Mouse (Mus musculus) limb, embryonic 13.5 days (tissue): ENCODE measurements around the gene Kcnt1. TPM values are rescaled to one million over a fixed set of nuclear protein-coding genes. Genes with fewer than 3 reads are reported as not detected.

Experiments
- ATAC-seq: fragments of 200-750 bp; cut with Nextera tagmentation; 2 replicates; pipeline ENCODE4 v1.8.0; 2017; ENCODE audit warnings: low read depth, moderate number of reproducible peaks, moderate TSS enrichment; ENCODE audit not compliant: low FRiP score
- H3K27ac ChIP-seq: fragments of 300-500 bp; sonication (generic); 2 replicates; pipeline ENCODE4 v1.5.1; 2015; ENCODE audit warnings: inconsistent platforms, mild to moderate bottlenecking, moderate library complexity
- H3K27me3 ChIP-seq: fragments of 300-500 bp; sonication (generic); 2 replicates; pipeline ENCODE4 v1.6.1; 2015; ENCODE audit warnings: mild to moderate bottlenecking, inconsistent platforms
- H3K36me3 ChIP-seq: fragments of 300-500 bp; sonication (generic); 2 replicates; pipeline ENCODE4 v1.6.1; 2015; ENCODE audit warnings: inconsistent platforms, mild to moderate bottlenecking, moderate library complexity
- H3K4me1 ChIP-seq: fragments of 300-500 bp; sonication (generic); 2 replicates; pipeline ENCODE4 v1.6.1; 2015; ENCODE audit warnings: inconsistent platforms
- H3K4me2 ChIP-seq: fragments of 300-500 bp; sonication (generic); replicated peaks from 2 replicates; pipeline ENCODE4 v1.6.1; 2015; ENCODE audit warnings: inconsistent platforms, mild to moderate bottlenecking, moderate library complexity
- H3K4me3 ChIP-seq: fragments of 300-500 bp; sonication (generic); 2 replicates; pipeline ENCODE4 v1.5.1; 2015; ENCODE audit warnings: moderate library complexity, mild to moderate bottlenecking, inconsistent platforms
- H3K9ac ChIP-seq: fragments of 300-500 bp; sonication (generic); 2 replicates; pipeline ENCODE4 v1.6.1; 2015; ENCODE audit warnings: mild to moderate bottlenecking, inconsistent platforms
- H3K9me3 ChIP-seq: fragments of 300-500 bp; sonication (generic); 2 replicates; pipeline ENCODE4 v1.6.1; 2016; ENCODE audit warnings: inconsistent platforms
- WGBS: fragments of 180-500 bp; shearing (Covaris S2); methylation state at CpG from one replicate; pipeline ENCODE4 v1.1.7; 2015; 5-methylcytosine and 5-hydroxymethylcytosine counted together
- polyA plus RNA-seq: library from polyadenylated mRNA; unstranded; fragments of >200 nt; fragmentation: Nextera tagmentation; extraction: Ambion mirVana; gene quantifications from 2 replicates; pipeline ENCODE4 v1.2.1, GENCODE M21; 2015

Kcnt1 gene
- polyA plus RNA-seq, 1 experiment from 2014 or later, result 0.61 TPM

DNA sequence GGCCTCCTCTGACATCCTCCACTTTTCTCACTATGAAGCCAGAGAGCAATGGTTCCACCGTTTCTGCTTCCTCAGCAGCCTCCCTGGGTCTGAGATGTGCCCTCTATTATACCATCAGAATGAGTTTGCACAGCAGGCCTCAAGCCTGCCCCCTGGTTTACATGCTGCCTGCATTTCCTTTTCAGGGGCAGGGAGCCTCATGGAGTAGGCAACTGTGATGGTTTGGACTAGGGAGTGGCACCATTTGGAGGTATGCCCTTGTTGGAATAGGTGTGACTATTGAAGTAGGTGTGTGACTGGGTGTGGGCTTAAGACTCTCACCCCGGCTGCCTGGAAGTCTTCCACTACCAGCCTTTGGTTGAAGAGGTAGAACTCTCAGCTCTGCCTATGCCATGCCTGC, 60.3 kb downstream of the Kcnt1 start:
- Histone ChIP-seq H3K4me2 (no peak overlapping the region), H3K9me3 (no peaks in the 10 kb centered on the region), H3K27me3 (no peaks in the 10 kb centered on the region), H3K4me1 (no peaks in the 10 kb centered on the region), H3K9ac (no peak overlapping the region), H3K27ac (no peak overlapping the region), H3K4me3 (no peak overlapping the region), H3K36me3 (peaks cover 54% of the 10 kb centered on the region)
- ATAC-seq, result no peak
- 84% methylated on average over 2 of the region's 2 CpGs for WGBS

- Histone ChIP-seq H3K9ac (no peak overlapping the region), H3K4me1 (no peaks in the 10 kb centered on the region), H3K27ac (no peak overlapping the region), H3K36me3 (peaks cover 63% of the 10 kb centered on the region), H3K9me3 (no peaks in the 10 kb centered on the region), H3K27me3 (no peaks in the 10 kb centered on the region), H3K4me2 (no peak overlapping the region), H3K4me3 (no peak overlapping the region)
- 85% methylated on average over 4 of the region's 4 CpGs for WGBS
- ATAC-seq, result no peak
Measured at GRCm38 (mm10) chr2:25924934-25925333, 61.4 kb downstream of the Kcnt1 start.

DNA sequence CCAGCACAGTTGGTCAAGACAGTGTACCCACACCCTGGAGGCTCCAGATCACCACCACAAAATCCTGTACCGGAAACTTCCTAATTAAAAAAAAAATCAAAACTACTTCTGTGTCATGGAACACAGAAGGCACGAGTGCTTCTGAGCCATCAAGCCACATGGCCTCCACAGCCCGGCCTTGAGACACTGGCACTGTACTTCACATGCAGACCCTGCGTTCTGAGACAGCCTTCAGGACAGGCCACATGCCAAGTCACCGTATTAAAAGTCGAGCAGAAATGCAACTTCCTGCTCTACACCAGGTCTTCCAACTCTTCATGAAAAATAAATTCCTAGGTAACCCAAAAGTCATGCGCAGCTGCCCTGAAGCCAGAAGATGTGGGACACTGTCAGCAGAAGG, 64.3 kb downstream of the Kcnt1 start:
- H3K9me3 ChIP-seq, result no peaks in the 10 kb centered on the region
- WGBS, result 93% methylated on average over 7 of the region's 7 CpGs
- no peaks in the 10 kb centered on the region for H3K4me1 ChIP-seq
- peaks cover 85% of the 10 kb centered on the region for H3K36me3 ChIP-seq
- no peak overlapping the region for H3K4me3 ChIP-seq
- no peak overlapping the region for H3K27ac ChIP-seq
- ATAC-seq, result no peak
- no peak overlapping the region for H3K9ac ChIP-seq
- H3K4me2 ChIP-seq, result no peak overlapping the region
- no peaks in the 10 kb centered on the region for H3K27me3 ChIP-seq

DNA sequence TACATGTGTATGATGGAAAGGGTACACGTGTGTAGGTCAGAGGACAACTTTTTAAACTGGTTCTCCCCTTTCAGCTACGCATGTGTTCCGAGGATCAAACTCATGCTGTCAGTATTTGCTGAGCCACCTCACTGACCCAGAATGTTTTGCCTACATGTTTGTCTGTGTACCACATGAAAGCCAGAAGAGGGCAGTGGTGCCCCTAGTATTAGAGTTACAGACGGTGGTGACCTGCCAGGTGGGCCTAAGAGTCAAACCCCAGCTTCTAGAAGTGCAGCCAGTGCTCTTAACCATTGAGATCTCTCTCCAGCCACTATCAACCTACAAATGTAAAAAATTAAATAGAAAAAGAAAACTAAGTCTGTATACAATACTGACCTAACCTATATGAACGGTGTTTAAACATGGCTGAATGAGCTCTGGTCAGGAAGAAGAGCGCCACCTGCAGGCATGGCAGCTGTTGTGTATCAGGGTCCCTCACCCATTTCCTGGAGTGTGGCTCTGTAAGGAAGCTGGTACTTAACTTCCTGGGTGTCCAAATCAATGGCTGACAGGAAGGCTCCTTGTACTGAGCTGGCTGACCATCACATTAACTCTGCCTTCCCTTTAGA, 67.8 kb downstream of the Kcnt1 start:
- Histone ChIP-seq H3K4me3 (no peak overlapping the region), H3K4me1 (no peaks in the 10 kb centered on the region), H3K9ac (no peak overlapping the region), H3K36me3 (peaks cover 96% of the 10 kb centered on the region), H3K4me2 (no peak overlapping the region), H3K27me3 (no peaks in the 10 kb centered on the region), H3K9me3 (no peaks in the 10 kb centered on the region), H3K27ac (no peak overlapping the region)
- WGBS, result 81% methylated on average over 6 of the region's 6 CpGs
- no peak for ATAC-seq

GRCm38 (mm10) chr2:25940503-25940902, 77.0 kb downstream of the Kcnt1 start:
- peaks cover 94% of the 10 kb centered on the region for H3K36me3 ChIP-seq
- ATAC-seq, result no peak
- 88% methylated on average over 6 of the region's 6 CpGs for WGBS

DNA sequence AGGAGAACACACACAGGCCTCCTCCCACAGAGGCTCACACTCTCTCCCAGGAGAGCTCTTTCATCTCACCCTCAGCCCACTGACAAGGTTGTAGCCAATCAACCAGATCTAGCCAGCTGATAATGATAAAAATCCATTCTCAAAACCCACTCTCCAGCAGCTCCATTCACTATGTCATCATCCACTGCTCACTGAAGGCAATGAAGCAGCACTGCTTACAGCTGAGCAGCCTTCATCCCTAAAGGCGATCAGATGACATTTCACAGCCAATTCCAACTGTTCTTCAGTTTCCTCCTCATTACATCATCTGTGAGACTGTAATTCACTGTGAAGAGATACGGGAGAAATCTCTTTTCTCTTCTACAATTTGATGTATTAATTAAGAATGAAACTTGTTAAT, 80.3 kb downstream of the Kcnt1 start:
- Histone ChIP-seq H3K4me3 (no peak overlapping the region), H3K36me3 (peaks cover 86% of the 10 kb centered on the region), H3K4me2 (no peak overlapping the region), H3K27ac (no peak overlapping the region), H3K27me3 (no peaks in the 10 kb centered on the region), H3K4me1 (no peaks in the 10 kb centered on the region), H3K9ac (no peak overlapping the region), H3K9me3 (no peaks in the 10 kb centered on the region)
- 91% methylated on average over 2 of the region's 2 CpGs for WGBS
- no peak for ATAC-seq

More at GRCm38 (mm10) chr2:25940503-25940902, 77.0 kb downstream of the Kcnt1 start:
- Histone ChIP-seq H3K4me3 (no peak overlapping the region), H3K4me1 (no peaks in the 10 kb centered on the region), H3K9ac (no peak overlapping the region), H3K9me3 (no peaks in the 10 kb centered on the region), H3K27ac (no peak overlapping the region), H3K27me3 (no peaks in the 10 kb centered on the region), H3K4me2 (no peak overlapping the region)

- no peak overlapping the region for H3K9ac ChIP-seq
- WGBS, result 85% methylated on average over 3 of the region's 3 CpGs
- H3K4me2 ChIP-seq, result no peak overlapping the region
- no peak overlapping the region for H3K27ac ChIP-seq
- no peak for ATAC-seq
- no peak overlapping the region for H3K4me3 ChIP-seq
- H3K9me3 ChIP-seq, result no peaks in the 10 kb centered on the region
- no peaks in the 10 kb centered on the region for H3K4me1 ChIP-seq
- peaks cover 91% of the 10 kb centered on the region for H3K36me3 ChIP-seq
- no peaks in the 10 kb centered on the region for H3K27me3 ChIP-seq
Measured at GRCm38 (mm10) chr2:25947950-25948349, 84.4 kb downstream of the Kcnt1 start.

GRCm38 (mm10) chr2:25949291-25949690, 85.8 kb downstream of the Kcnt1 start:
- WGBS, result 92% methylated on average over 3 of the region's 3 CpGs
- H3K9ac ChIP-seq, result no peak overlapping the region
- peaks cover 91% of the 10 kb centered on the region for H3K36me3 ChIP-seq
- no peaks in the 10 kb centered on the region for H3K9me3 ChIP-seq
- no peak overlapping the region for H3K4me2 ChIP-seq
- no peaks in the 10 kb centered on the region for H3K27me3 ChIP-seq
- no peaks in the 10 kb centered on the region for H3K4me1 ChIP-seq
- H3K27ac ChIP-seq, result no peak overlapping the region
- no peak overlapping the region for H3K4me3 ChIP-seq
- ATAC-seq, result no peak

Other genes with a start within 250 kb of the Kcnt1 start
- gene Ccdc183, start 246.1 kb upstream of the Kcnt1 start, polyA plus RNA-seq, result 0.18 and 0.36 TPM in 2 replicates
- 27.2 and 28.7 TPM in 2 replicates for gene Tmem141, start 241.7 kb upstream of the Kcnt1 start, polyA plus RNA-seq
- 0.98 and 1.8 TPM in 2 replicates for gene Fcna, start 235.7 kb upstream of the Kcnt1 start, polyA plus RNA-seq
- 0.24 TPM in 1 of 2 replicates, not detected in the other for gene Lcn8, start 210.6 kb upstream of the Kcnt1 start, polyA plus RNA-seq
- gene Lcn5, start 205.8 kb upstream of the Kcnt1 start, polyA plus RNA-seq, result not detected in 2 replicates
- gene Lcn6, start 186.9 kb upstream of the Kcnt1 start, polyA plus RNA-seq, result not detected in 2 replicates
- gene Lcn10, start 181.0 kb upstream of the Kcnt1 start, polyA plus RNA-seq, result not detected in 2 replicates
- not detected in 2 replicates for gene Obp2a, start 163.7 kb upstream of the Kcnt1 start, polyA plus RNA-seq
- gene Bmyc, start 157.0 kb upstream of the Kcnt1 start, polyA plus RNA-seq, result 98.8 and 99.8 TPM in 2 replicates
- not detected in 2 replicates for gene Obp2b, start 126.7 kb upstream of the Kcnt1 start, polyA plus RNA-seq
- gene Lcn3, start 98.2 kb upstream of the Kcnt1 start, polyA plus RNA-seq, result not detected in 2 replicates
- not detected in 2 replicates for gene Lcn11, start 86.7 kb upstream of the Kcnt1 start, polyA plus RNA-seq
- gene Gm13539, start 81.5 kb upstream of the Kcnt1 start, polyA plus RNA-seq, result not detected in 2 replicates
- not detected in 2 replicates for gene Glt6d1, start 47.9 kb upstream of the Kcnt1 start, polyA plus RNA-seq
- not detected in 2 replicates for gene Lcn9, start 40.6 kb upstream of the Kcnt1 start, polyA plus RNA-seq
- 0.14 and 0.29 TPM in 2 replicates for gene Sohlh1, start 16.5 kb upstream of the Kcnt1 start, polyA plus RNA-seq
- 18.0 and 19.5 TPM in 2 replicates for gene Camsap1, start 119.5 kb downstream of the Kcnt1 start, polyA plus RNA-seq
- gene Ubac1, start 158.0 kb downstream of the Kcnt1 start, polyA plus RNA-seq, result 95.7 and 104 TPM in 2 replicates